Mouse (Mus musculus) megakaryocyte, embryonic 14.5 days (primary cell): ENCODE data around the gene Reep6.

ENCODE experiments used
- FLI1 ChIP-seq: IDR thresholded peaks from 2 replicates; pipeline ENCODE4 v1.6.1; 2012; ENCODE audit warnings: low read length, inconsistent platforms, mixed read lengths
- GATA1 ChIP-seq: IDR thresholded peaks from 3 replicates; pipeline ENCODE4 v1.6.1; 2012; ENCODE audit warnings: mixed read lengths, low read length, inconsistent platforms, borderline replicate concordance

GRCm38 (mm10) chr10:80384709-80385108 lies 55.0 kb downstream of the Reep6 start:
- TF ChIP-seq FLI1 (no peak), GATA1 (no peak)
